Mouse (Mus musculus) R1 (cell line): ENCODE measurements around the gene Clp1.

ENCODE experiments used
- DNase-seq: peaks from one replicate; pipeline ENCODE4 v3.0.0-alpha.2; 2018; ENCODE audit warnings: low read depth, low spot score

Clp1 gene

GRCm38 (mm10) chr2:84727172-84727858 is at the start of gene Clp1:
Gene Clp1 (minus strand): TSS chr2:84727350.
- peak; percentile 99 for DNase-seq

- no peak for DNase-seq
These were observed 48.5 kb upstream of the Clp1 start for GRCm38 (mm10) chr2:84775665-84776064.

DNA sequence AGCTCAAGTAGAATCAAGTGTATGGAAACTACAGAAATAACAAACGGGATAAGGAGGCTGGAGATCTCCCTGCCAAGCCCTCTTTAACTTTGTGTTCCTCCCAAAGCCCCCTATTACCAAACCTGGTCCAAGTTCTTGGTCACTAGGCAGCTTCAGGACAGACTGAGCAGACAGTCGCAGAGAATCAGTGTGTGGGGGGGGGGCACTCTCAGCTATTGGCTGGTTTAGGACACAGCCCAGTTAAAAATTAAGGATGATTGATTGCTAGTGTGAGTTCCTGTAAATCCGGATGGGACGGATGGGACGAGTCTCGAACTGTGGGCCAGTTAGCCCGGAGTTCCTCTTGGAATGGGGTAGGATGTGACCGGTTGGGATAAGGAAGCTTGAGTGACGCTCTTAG is 48.1 kb upstream of the Clp1 start, which contains the start of gene Serping1:
Gene Serping1 (minus strand): TSS at position 204 of the 400 bp plus-strand sequence.
- DNase-seq = peak; percentile 20

DNA sequence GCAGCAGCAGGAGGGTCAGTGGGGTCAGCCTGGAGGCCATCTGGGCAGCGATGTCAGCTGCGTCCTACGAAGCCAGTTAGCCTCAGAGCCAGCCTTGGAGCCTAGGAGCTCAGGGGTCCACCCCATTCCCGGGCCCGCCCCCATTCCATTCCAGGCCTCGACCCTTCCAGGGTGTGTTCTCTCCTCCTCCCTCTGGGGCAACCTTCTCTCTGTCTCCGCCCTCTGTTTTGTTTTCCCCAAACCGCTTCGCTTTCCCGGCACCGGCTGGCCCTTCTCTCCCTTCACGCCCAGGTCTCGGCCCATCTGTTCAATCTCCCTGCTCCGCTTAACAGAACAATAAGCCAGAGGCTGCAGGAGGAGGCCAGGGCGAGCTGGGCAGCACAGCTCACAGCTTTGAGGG is 47.6 kb upstream of the Clp1 start:
- peak; percentile 94 for DNase-seq

- no peak for DNase-seq
These were observed 46.0 kb upstream of the Clp1 start for GRCm38 (mm10) chr2:84773195-84773594.

- no peak for DNase-seq
These were observed 45.3 kb upstream of the Clp1 start for GRCm38 (mm10) chr2:84772454-84772853.

DNA sequence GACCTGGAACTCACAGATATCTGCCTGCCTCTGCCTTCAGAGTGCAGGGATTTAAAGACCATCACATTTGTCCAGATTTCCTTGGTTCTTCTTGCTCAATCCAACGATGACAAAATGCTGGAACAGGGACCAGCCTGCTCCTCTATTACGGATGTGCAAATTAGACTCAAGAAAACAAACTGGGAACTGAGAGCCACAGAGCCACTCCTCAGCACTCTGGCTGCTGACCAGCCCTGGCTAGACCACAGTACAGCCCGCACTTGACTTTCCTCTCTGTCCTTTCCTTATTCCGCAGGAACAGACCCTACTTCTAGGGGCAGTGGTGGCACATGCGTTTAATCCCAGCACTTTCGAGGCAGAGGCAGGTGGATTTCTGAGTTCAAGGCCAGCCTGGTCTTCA is 43.4 kb upstream of the Clp1 start:
- DNase-seq = no peak

GRCm38 (mm10) chr2:84762818-84763217 is 35.7 kb upstream of the Clp1 start:
- DNase-seq = no peak

DNA sequence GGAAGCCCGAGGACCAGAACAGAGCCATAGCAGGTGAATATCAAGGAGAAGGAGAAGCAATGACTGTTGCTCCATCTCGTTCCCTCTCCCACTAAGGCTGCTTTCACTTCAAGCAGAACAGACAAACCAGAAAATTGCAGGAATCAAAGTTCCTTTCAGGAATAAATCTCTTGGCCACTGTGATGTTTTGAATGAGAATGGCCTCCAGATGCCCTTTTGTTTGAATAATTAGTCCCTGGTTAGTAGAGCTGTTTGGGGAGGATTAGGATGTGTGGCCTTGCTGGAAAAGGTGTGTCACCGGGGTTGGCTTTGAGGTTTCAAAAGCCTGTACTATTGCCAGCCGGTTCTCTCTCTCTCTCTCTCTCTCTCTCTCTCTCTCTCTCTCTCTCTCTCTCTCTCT is 35.1 kb upstream of the Clp1 start:
- peak; percentile 75 for DNase-seq

- no peak for DNase-seq
These were observed 34.7 kb upstream of the Clp1 start for GRCm38 (mm10) chr2:84761840-84762239.

DNA sequence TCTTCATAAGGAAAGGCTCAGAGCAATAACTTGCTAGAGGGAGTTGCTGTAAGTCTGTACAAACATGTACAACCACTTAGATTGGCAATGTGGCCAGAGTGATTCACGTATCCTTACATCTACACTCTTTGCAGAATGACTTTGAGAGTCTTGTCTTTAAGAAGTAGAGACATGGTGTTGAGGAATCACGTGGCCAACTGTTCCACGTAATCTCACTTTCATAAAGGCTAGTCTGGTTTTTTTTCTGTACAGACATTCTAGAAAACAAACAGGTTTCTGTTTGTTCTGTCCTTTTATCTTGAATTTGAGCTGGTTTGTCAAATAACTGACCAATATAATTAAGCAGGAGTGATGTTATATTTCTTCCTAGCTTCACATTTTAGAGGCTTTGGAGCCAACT is 34.2 kb upstream of the Clp1 start:
- DNase-seq = no peak

GRCm38 (mm10) chr2:84760777-84761176 is 33.6 kb upstream of the Clp1 start:
- DNase-seq = no peak

GRCm38 (mm10) chr2:84758542-84759127 is 31.5 kb upstream of the Clp1 start:
- peak; percentile 76 for DNase-seq

DNA sequence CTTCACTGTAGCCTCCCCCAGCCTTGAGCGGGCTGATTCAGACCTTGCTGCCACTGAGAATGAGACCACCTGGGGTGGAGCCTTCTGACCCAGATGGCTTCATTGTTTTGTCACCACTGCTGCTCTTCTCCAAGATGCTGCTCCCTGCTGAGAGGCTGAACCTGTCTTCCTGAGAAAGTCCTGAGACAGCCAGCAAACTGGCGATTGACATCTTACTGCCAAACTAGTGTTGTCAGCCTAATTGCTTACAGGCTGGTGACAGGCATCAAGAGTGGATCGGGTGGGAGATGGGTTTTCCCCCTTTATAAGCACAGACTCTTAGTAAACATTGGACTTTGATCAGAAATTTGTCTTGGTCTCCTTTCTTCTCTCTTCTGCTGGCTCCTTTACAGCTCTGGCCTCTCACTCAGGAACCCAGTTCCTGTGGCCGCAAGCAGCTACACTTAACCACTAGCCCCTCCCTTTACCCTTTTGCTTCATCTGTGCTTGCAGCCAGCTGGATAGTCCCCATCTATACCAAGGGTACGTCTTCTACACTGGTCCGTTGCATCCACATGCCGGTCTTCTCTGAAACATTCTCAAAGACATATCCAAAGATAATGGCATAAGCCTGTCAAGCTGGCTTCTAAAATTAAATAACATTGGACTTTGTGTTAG is 30.0 kb upstream of the Clp1 start:
- peak; percentile 67 for DNase-seq

- no peak for DNase-seq
These were observed 29.1 kb upstream of the Clp1 start for GRCm38 (mm10) chr2:84756245-84756644.

DNA sequence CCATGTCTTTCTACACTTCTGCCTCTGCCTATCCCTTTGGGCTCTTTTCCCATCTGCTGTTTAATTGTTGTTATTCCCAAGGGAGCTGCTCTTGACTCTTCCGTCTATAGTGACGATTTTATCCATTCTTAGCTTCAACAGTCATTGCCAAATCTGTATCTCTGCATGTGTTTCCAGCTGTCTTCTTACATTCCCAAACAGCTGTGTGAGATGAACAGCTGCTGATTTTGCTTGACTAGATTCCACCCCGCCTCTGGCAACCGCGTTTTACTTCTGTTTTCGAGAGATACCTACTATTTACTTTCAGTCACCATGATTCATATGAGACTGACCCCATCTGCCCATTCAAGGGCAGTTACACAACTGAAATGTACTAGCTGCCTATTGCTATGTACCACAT is 23.0 kb upstream of the Clp1 start:
- no peak for DNase-seq

- peak; percentile 93 for DNase-seq
These were observed 17.0 kb upstream of the Clp1 start for GRCm38 (mm10) chr2:84744126-84744525.

- peak; percentile 99 for DNase-seq
These were observed 16.4 kb upstream of the Clp1 start, which contains the start of gene Gm19426 for GRCm38 (mm10) chr2:84743561-84743960. Gene Gm19426 (minus strand): TSS chr2:84743655.

DNA sequence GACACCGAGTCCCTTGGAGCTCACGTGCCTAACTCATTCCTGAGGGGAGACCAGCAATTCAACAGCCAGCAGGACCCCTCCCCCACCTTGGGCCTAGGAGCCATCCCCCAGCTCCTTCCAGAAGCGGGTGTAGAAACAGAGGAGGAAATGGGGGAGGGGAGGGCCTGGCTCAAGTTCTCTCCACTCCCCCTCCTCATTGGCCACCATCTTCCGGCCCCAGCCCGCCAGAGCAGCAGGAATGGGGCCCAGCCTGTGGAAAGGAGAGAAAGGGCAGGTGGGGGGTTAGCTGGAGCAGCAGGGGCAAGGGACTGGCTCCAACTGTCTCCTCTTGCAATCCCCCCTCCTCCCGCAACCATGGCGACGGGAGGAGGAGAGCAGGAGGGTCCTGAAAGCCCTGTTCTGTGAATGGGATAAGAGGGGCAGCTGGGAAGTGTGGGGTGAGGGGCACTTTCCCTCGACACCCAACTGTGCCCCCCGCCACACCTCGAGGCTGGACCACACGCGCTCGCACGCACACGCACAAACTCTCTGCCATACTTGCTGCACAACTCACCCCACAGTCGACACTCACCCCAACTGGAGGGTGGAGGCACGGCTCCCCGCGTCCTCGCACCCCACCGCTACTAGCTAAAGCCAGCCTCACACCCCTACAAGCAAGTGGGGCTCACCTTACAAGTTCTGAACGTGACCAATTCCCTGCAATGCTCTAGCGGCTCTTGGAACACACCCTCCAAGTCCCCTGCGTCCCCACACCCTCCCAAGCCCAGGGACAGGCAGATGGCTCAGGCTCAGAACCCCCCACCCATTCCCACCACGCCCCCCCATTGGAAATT is 15.5 kb upstream of the Clp1 start:
- DNase-seq = peak; percentile 99

- peak; percentile 84 for DNase-seq
These were observed 14.8 kb upstream of the Clp1 start for GRCm38 (mm10) chr2:84741841-84742450.

- peak; percentile 83 for DNase-seq
These were observed 13.6 kb upstream of the Clp1 start for GRCm38 (mm10) chr2:84740608-84741333.
